Mouse (Mus musculus): ENCODE results near the gene Gm16503. TPM values are rescaled to one million over a fixed set of nuclear protein-coding genes. Genes with fewer than 3 reads are reported as not detected.

Gm16503 gene
- total RNA-seq, 2 experiments from 2014 or later, result 0.42 TPM

GRCm38 (mm10) chr4:147586511-147587473, 46.8 kb downstream of the Gm16503 start:
- intact Hi-C loops (cut with DNase I), result loop anchor here (5.0 kb wide), 1 partner anchor 64 kb away; no protein-coding TSS in a partner anchor
- DNase-seq (ENCODE audit: low spot score in 2 of 2), result no peak

Other genes starting within 250 kb of the Gm16503 start
- under 1 TPM; 0.13 to 0.19 TPM for gene Zfp988, start 234.5 kb upstream of the Gm16503 start, total RNA-seq (2021)
- gene Zfp978, start 178.9 kb upstream of the Gm16503 start, total RNA-seq (2021), result under 1 TPM in 1 of 2 experiments, not detected in 1; 0.37 TPM
- 1 to 10 TPM; 3.0 TPM for gene Zfp982, start 47.8 kb upstream of the Gm16503 start, total RNA-seq (2021)
- gene Zfp985, start 13.1 kb downstream of the Gm16503 start, total RNA-seq (2021), result under 1 TPM in 1 of 2 experiments, not detected in 1; 0.24 TPM
- gene Zfp979, start 102.3 kb downstream of the Gm16503 start, total RNA-seq (2021), result under 1 TPM; 0.31 to 0.78 TPM
- not detected for gene Zfp534, start 162.3 kb downstream of the Gm16503 start, total RNA-seq (2021)

All from left cerebral cortex, postnatal 14 days (tissue).